Mouse (Mus musculus) gastrocnemius, adult 18-20 months (tissue): ENCODE measurements at regions not wholly inside any gene's neighbourhood (a gene's known extent, or its start where the extent isn't known, plus 50 kb on each side); places are given as distances from the start of the nearest gene placed in this dataset.

ENCODE experiments used
- DNase-seq: peaks from one replicate; pipeline ENCODE4 v3.0.0; 2021; ENCODE audit warnings: low spot score

DNA sequence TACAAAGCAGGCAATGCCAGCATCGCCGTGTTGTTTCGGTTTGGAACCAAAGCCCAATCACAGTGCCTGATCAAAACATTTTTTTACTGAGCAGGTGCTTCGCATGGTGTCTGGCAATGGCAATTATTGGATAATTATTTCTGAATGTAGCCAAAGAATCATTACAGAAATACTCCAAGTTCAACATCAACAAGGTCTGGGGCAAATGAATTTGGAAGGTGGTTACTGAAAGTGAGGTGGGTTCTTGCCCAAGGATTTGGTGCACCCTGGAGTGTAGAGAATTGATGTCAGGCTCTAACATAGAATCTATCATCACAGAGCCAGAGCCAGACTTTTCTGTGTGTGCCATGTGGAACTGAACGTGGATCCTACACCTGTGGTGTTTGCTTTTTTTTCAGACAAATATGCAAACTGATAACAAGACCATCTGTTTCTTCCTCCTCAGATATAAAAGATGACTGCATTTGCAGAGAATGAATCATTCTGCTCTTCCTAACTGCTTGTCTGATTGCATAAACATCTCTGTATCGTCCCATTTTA is 2240.9 kb upstream of the Gm7489 start:
- DNase-seq = no peak

DNA sequence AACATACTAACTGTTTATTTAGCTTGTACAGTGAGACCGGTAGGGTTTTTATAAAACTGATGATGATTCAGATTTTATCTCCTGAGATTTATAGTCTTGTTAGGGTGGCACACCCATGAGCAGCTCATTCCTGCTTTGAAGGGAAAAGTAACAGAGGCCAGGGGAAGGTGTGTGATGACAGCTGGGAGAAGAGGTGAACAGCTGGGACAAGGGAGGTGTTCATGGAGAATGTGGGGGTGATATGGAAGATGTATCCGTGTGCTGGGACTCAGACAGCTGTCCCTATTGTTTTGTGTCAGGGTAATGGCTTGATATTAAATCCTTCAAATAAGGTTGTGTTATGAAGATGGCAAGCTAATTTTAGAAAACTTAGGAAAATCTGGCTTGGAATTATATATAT is 2238.4 kb upstream of the Gm7489 start:
- DNase-seq = no peak

DNA sequence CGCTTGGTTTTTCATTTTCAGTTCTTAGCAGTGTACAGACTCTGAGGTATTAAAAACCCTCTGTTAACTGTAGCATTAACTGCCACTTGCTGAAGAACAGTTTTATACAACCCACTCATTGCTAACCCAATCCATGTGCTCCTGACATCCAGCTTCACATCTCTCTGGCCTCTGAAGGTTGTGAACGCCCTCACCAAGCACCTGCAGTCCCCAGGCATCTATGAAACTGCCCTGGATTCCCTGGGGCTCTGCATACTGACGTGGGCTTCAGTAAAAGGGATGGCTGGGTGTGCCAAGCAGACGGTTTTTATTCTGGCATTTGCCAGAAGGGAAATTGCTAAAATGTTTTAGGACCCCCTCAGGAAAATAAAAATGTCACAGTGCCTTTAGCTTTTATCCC is 2232.2 kb upstream of the Gm7489 start:
- DNase-seq = no peak

DNA sequence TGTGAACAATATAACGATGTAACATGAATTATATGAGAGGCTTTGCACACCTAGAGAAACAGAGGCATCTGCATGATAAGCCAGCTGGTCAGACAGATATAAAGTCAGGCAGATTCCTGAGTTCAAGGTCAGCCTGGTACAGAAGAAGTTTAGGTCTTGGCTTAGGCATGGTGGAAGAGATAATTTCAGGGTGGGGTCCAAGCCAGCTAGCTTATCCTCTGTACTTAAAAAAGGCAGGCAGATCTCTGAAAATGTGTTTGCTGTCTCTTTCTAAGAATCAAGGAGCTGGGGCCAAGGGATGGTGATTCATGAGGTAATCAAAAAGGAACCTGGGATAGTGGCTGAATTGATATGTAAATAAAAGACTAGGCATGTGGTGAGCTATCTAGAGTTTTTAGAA is 2227.1 kb upstream of the Gm7489 start:
- DNase-seq = no peak

DNA sequence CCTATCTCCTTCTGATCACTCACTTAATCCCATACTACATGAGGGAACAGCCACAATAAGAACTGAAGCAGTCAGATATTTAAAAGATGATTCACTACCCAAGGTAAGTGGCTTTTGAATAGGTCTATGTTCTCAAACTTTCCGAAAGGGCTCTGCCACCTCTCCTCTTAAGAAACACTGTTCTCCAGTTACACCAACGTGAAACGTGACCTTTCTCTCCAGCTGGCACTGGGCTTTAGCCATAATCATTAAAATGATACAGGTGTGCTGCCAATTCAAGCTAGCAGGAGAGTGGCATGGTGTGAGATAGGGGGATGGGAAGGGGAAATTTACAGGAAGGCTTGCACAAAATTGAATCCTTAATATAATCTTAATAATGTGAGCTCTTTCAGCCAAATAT is 2216.4 kb upstream of the Gm7489 start:
- peak; percentile 11 for DNase-seq

DNA sequence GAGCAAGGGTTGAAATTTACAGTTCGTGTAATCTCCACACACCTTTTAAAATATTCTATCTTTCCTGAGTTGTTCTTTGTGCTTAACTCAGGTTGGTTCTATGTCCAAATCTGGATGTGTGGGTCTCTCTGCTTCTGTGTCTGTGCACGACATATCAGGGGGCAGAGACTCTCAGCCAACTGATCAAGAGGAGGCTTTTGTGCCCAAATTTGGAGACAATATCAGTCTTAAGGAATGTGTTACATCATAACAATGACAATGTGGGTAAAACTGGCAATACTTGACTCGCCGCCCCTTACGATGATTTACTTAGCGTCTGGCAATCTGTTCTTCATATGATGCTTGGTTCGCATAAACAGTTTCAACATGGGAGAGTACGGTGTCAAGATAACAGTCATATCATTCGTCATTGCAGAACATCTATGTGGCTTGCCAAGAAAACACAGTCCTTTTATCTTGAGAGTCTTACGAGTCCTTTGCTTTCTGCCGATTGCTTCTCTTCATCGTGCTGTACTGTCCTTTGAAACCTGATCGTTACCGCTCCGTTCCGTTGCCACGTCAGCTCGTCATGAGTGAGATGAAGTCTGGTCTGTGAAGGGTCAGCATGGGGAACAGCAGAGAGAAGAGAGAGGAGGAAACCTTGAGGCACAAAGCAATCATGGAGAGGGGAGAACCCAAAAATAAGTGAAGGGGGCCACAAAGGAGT is 2212.9 kb upstream of the Gm7489 start:
- no peak for DNase-seq

DNA sequence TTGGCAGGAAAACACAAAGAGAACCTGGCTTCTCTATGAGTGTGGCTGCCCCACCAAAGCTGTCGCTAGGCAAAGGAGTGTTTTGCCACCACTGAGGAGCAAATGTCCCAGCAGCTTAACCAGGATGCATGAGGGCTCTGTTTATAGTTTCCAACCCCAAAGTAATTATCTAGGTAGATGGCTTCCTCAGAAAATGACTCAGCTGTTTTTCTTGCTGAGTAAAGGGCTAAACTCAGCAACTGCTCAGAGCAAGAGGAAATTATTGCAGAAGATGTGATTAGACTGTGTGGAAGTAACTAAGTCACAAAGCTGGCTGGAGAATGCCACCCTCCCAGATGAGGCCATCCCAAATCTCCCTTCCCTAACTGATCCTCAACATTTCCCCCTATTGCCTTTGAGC is 2211.2 kb upstream of the Gm7489 start:
- no peak for DNase-seq

DNA sequence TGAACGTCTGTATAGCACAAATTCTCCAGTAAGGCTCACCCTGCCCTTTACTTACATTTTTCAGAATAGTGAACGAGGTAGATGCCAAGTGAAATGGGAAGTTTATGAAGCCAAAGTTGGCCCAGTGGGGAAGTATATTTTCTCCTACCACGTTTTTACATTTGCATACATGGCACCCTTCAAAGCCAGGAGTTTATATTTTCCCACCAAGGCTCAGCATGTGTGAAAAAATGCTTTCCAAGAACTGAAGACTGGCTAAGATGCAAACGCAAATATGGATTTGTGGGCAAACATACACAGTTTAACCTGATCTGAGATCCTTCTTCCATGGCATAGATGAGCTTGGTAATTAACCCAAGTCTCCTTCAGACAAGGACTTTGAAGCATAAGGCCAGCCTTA is 2209.4 kb upstream of the Gm7489 start:
- no peak for DNase-seq

DNA sequence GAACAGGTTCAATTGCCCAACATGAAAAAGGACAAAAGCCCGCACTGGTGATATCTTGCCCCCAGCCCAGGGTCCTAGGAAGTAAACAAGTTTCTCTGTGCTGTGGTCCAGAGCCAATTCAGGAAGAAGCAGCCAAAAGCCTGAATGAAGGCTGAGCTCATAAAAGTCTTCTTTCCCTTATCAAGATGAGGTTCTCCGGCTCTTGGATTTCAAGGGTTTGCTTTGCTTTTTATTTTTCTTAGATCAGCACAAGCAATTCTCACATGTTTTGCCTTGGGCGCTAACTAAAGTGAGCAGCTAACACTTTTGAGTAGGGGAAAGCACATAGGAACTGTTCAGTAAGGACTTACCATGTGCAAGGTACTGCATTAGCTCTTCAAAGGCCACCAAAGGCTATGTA is 2208.0 kb upstream of the Gm7489 start:
- no peak for DNase-seq

DNA sequence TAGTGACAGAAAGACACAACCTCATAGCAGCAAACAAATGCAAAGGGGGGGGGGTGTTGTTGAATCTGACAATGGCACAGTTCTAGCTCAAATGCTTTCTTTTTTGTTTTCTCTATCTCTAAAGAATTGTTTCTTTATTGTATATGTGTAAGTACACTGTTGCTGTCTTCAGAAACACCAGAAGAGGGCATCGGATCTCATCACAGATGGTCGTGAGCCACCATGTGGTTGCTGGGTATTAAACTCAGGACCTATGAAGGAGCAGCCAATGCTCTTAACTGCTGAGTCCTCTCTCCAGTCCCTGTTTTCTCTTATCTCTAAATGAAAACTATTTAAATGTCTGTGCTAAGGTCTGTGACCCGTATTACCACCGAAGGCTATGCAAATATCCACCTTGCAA is 2207.4 kb upstream of the Gm7489 start:
- DNase-seq = no peak

DNA sequence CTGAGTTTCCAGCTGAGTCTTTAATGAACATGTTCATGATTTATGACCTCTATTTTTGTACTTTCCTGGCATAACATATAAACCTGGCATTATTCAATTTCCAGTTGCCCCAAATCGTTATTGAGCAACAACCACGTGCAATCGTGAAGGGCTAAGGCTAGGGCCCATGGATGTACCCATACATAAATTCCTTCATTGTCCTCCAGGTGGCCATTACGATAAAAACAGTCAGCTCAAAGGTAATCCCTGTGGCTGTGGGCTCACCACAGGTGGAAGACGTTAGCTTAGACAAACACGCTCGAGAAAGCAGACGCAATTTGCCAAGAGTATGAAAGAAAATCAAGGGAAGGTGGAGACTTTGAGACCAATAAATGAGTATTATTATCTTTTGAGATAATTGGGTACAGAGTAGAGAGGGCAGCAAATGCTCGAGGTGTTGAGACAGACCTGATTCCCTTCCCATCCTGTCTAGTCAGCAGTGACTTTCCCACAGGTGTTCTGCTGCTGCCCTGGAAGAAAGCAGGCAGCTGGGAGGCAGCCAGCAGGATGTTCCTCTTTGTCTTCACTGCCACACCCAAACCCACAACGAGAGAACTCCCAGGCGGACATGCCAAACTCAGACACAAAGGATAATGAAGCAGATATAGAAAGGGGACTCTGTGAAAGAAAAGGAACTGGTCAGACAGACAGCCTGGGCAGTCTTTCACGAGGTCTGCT is 2205.4 kb upstream of the Gm7489 start:
- DNase-seq = no peak

DNA sequence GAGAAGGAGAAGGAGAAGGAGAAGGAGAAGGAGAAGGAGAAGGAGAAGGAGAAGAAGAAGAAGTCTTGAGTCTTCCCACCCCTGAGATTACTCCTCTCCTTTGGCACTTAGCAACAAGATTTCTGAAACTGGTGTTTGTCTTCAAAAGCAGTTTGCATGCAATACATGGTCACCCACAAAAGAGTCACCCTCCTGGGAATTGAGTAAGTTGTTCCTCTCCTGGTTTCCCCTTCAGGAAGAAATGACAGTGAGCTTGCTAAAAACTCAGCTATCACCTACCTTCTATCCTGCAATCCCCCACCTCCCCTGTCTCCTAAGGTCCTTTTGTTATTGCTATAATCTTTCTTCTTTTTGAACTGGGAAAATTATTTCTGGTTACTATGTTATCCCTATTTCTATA is 2204.2 kb upstream of the Gm7489 start:
- no peak for DNase-seq

DNA sequence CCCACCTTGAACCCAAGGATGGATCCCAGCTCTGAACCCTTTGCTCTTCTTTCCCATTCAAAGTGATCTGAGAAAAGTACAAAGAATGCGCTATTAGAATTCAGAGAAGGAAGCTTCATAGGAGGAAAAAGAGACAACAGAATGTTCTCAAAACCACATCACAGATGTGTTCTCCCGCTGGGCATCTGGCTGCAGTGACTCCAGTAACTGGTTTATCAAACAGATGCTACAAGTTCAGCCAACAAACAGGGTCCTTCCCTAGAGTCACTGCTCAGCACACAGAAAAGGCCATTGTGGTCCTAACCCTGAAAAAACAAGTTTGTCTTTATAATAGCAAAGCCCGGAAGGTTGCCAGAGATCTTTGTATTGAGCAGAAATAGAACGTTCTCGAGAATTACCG is 2203.5 kb upstream of the Gm7489 start:
- DNase-seq = no peak

DNA sequence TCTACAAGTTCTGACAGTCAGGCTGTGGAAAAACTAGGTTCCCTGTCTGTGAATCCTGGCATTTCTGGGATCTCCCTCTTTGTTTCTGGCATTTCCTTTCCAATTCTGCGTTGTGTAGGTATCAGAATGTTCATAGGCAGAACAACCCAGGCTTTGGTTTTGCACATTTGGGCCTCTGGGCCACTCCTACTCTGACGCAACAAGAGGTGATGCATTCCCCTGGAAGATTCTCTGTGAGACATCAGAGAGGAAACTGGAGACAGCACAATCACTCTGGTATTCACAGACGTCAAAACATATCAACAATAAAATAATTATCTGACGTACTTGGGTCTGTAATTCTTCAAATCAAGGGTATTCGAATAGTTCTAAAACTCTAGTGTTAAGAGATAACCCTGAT is 2202.4 kb upstream of the Gm7489 start:
- DNase-seq = no peak

DNA sequence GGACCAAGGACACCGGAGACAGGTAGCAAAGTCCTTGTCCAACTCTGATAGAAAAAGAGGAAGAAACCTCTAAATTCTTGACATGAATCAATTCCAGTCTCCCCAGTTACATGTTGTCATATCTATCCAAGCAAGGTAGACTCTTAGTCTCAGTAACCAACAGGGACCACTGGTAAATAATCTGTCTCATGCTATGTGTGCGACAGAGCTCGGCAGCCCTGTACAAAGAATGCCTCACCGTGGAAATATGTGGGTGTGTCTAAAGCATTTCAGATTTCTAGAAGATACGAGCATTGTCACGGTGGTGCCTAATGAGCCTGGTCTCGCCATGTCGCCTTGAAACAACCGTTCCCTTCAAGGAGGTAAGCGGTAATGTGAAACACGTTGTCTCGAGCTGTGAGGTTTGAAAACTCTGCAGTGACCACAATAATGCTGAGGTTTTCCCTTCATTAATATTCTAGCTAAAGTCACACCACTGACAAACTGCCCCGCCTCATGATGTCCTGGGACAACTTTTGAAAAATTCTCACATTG is 2197.6 kb upstream of the Gm7489 start:
- DNase-seq = no peak

DNA sequence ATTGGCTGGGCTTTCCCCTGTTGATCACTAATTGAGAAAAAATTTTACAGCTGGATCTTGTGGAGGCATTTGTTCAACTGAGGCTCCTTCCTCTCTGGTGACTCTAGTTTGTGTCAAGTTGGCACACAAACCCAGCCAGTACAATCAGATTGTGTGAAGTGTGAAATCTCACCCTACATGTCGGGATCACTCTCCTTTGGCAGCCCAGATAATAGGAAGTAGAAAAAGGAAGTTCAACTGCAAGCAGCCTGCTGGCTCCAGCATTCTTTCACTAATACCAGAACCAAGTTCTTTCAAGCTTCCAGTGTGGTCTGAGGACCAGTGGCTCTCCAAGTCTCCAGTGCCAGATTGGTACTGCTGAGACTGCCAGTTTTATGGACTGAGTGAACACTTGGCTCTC is 2195.2 kb upstream of the Gm7489 start:
- DNase-seq = no peak

DNA sequence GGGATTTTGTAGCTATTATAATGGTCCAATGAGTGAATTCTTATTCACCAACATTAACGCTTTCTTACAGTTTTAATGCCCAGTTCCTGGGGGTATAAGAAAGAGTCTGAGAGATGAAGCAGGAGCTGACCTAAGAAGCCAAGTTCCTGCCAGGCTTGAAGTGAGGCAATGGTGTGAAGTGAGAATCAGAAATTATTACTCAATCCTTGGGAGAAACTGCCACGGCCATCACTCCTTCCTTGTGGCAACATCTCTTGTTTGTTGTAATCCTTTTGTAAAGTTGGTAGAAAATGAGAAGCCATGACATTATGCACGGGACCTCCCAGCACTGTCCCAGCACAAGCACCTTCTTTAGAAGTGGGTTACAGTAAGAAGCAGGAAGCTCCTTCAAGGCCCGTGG is 2192.0 kb upstream of the Gm7489 start:
- no peak for DNase-seq

DNA sequence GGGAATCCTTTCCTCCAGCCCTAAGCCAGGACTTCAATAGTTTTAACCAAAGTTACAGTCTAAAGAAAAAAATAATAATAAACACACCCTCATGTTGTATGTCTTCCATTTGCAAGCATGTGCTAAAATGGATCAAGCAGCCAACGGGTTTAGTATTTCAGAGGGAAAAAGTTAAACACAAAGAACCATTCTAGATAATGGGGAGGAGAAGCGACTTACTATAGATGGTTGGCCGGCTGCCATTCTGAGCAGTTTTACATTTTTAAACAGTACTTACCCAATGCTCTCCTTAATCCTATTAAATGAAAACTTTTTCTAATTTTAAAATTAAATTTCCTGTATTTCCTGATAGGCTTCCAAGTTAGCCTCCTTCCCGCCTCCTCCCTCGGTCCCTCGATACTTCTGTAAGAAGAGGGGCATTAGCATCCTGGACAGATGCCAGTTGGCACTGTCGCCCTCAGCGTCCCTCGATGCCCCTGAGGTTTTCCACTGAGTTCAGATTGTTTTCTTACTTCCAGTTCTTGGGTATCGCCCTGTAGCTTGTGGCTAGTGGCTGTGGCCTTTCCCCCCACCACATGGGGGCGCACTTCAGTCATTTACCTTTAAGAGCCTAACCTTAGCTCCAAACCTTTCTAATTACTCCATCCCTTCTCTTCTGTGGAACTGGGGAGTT is 2188.2 kb upstream of the Gm7489 start:
- DNase-seq = peak; percentile 70

DNA sequence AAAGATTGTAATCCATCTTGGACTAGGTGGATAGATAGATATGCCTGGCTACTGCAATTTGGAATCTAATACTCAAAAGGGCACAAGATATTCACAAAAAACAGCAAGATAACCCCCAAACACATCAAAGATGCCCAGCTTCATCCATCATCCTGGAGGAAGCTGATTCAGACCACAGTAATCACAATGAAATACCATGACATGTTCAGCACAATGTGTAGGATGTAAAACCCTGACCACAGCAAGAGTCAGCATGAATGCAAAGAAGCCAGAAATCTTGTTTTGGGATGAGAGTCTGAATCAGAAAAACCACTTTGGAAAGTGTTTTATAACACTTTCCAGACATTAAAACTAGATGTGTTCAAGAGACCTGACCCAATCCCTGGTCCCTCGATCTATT is 2180.5 kb upstream of the Gm7489 start:
- DNase-seq = no peak

DNA sequence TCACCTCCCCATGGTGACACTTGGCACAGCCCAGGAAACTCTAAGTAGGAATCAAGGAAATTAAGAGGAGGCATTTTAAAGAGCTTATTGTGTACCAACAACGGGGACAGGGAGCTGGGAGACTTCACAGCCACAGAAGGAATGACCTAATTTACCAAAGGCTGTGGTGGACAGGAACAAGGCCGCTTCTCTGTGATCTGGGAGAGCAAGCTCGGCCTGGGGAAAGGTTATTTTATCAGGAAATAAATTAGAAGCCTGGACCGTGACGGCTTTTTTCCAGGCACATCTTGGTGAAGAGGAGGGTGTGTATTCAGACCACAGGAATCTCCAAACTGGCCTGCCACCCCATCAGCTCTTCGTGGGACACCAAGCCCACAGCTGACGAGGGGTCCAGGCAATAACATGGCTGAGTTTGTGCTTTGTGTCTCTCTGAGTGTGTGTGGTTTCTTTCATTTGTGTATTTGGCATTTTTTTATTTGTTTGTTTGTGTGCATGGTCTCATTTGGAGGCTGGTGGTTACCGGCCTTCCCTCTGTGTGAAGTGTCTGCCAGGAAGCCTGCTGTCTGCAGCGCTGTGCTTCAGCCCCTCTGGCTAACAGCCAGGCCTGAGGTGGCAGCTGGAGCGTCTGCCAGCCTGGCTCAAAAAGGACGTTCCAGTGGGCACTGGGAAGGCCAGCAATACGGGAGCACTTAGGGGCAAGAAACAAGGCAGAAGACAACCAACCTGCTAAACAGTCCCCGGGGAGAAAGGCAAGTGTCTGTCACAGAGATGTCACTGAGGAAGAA is 2174.6 kb upstream of the Gm7489 start:
- peak; percentile 84 for DNase-seq

DNA sequence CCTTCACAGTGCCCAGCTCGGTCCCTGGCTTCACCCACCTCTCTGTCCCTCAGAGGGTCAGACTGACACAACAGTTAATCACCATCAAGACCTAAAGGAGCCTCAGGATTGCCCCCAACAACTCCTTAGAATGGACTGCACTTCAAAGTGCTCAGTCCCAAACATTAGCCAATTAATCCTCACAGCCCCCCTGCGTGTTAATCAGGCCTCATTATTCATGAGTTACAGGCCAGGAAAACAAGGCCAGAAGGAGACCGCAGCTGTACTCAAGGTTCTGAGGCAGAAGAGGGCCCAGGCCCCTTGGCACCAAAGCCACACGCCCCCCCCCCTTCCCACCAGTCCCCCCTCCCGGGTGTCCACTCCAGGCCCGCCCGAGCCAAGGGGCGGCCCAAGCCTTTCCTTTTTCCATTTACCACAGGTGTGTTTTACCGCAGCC is 2163.8 kb upstream of the Gm7489 start:
- no peak for DNase-seq

DNA sequence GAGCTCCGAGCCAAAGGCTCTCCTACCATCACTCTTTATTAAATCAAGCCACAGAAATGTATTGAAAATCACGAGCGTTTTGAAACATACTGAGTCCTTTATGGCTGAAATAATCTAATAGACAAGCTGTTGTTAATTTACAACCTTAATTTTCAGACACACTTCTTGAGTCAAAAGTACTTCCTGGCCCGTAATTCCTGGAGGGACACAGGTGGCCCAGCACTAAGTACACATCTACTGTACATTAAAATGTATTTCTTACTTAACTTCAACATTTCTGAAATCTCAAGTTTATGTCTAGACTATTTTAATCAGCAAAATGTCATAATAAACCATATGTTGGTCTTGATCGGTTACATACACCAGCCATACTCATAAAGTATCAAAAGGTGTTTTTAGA is 2163.3 kb upstream of the Gm7489 start:
- DNase-seq = no peak
